Mouse (Mus musculus) liver, adult (tissue): ENCODE measurements around the gene Plk1.

ENCODE experiments used
- GATA4 ChIP-seq: IDR thresholded peaks from 2 replicates; pipeline ENCODE4 v1.6.1; 2014; ENCODE audit warnings: mild to moderate bottlenecking, low read length; ENCODE audit not compliant: insufficient replicate concordance

Plk1 gene

DNA sequence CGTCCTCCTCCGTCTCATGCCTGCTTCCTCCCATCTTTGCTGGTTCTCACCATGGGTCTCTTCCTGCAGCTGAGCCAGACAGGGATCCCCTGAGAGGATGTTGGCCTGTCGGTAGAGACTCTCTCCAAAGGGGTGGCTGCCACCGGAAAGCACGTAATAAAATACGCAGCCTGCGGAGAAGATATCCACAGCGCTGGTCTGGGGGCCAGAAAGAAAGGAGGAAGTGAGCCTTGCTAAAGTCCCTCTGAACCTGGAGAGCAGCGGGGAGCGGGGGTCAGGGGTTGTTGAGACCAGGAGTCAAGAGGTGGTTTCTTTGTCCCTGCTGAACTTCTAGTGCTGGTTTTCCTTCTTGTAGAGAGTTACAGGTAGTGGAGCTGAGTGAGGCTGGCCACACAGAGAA, 12.4 kb downstream of the Plk1 start:
- no peak for TF ChIP-seq GATA4

DNA sequence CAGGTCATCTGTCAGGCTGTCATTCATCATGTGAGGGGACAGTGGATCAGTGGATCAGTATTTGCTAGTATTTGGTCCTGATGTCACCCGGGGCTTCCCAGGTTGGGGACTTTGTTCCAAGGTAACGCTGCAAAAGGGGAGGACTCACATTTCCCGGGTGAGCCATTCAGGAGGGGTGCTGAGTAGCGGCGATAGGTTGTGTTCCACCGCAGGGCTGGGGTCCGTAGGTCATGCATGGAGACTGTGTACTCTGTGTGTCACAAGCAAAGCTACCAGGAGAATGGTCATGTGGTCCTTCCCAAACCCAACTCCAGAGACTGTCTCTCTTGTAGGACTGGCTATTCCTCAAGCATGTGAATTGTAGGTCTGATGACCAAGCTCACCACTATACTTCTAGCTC, 21.5 kb downstream of the Plk1 start:
- TF ChIP-seq GATA4, result no peak

DNA sequence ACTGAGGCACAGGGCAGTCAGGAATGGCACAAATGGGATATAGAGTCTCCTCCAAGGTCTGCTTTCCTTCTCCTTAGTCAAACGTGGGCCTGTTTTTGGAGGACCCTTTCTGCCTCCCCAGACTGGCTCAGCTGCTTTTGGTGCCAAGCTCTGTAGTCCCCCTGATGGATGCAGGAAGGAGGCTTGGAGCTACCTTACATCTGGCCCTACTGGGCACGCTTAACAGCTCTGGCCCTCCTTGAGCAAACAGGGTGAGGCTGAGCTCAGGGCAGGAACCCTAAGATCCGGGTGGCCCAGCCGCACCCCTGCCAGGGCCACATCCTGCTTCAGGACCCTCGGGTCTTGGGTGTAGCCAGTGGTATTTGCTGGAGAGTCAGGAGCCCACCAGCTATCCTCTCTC, 25.3 kb downstream of the Plk1 start:
- TF ChIP-seq GATA4, result no peak

DNA sequence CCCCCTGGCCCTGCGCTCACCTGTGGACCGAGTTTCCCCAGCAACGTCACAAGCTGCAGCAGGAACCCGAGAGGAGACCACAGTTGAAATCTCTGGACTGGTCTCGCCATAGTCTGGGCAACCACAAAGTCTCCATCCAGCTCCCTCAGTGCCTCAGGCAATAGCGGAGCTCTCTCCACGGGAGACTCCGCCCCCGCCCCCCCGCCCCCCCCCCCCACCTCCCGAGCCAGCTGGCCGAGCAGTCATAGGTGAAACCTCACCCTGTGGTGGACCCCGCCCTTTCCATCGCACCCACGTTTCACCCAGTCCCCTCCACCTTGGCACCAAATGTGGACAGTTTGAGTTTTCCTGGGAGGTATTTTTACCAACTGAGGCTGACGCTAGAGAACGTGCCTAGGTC, 26.8 kb downstream of the Plk1 start, which contains the start of gene Ern2:
TSS of gene Ern2 (minus strand) at position 165 of the 400 bp plus-strand sequence.
- TF ChIP-seq GATA4, result no peak

DNA sequence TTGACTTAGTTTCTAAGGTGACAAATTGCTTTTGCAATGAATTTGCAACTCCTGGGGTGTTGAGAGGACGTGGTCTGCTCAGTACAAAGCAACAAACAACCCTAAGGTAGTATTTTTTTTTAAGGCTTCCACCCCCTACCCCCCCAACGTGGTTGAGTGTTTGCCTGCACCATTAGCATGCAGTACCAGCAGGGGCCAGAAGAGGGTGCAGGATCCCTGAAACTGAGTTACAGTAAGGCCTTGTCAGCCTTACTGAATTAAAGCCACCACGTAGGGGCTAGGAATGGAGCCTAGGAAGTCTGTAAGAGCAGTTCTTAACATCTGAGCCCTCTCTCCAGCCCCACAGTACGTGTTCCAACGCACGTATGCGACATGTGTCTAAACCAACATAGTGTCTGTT, 30.2 kb downstream of the Plk1 start:
- no peak for TF ChIP-seq GATA4

DNA sequence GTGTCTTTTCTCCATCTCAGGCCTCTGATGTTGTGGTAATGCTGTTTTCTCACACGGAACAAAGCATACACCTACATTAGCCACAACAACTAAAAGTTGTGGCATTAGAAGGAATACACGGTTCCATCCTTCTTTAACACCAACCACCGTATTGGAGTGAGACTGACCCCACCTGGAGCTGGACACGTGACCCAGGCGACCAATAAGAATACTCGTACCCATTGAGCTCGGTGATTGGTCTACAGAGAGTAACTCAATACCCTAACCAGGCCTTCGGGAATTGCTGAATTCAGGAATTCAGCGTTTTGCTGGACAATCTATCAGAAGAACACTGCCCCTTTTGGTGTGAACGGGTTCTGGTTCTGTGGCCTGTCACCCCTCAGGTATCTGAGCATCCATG, 31.9 kb downstream of the Plk1 start:
- no peak for TF ChIP-seq GATA4

DNA sequence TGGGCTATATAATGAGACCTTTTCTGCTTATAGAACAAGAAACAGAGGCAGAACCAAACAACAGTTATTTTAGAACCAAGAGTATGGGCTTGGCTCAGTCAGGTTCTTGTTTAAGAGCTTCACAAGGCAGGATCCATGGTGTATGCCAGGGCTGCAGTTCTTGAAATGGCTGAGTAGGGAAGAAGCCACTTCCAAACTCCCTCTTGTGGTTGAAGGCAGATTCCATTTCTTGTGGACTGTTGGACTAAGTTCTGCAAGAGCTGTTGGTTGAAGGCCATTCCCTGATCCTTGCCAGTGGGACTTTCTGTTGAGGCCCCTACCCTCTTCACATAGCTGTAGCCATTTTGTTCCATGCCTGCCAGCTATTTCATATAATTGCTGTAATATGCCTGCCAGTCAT, 34.7 kb downstream of the Plk1 start:
- no peak for TF ChIP-seq GATA4

DNA sequence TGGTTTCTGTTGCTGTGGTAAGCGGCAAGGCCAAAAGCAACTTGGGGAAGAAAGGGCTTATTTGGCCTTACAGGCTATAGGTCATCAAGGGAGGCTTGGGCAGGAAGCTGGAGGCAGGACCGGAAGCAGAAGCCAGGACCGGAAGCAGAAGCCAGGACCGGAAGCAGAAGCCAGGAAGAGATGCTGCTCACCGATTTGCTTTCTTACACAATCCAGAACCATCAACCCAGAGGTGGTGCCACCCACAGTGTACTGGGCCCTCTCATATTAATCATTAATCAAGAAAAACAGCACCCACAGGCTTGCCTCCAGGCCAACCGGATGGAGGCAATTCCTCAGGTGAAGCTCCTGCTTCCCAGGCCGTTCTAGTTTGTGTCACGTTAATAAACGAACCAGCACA, 37.5 kb downstream of the Plk1 start:
- TF ChIP-seq GATA4, result no peak

DNA sequence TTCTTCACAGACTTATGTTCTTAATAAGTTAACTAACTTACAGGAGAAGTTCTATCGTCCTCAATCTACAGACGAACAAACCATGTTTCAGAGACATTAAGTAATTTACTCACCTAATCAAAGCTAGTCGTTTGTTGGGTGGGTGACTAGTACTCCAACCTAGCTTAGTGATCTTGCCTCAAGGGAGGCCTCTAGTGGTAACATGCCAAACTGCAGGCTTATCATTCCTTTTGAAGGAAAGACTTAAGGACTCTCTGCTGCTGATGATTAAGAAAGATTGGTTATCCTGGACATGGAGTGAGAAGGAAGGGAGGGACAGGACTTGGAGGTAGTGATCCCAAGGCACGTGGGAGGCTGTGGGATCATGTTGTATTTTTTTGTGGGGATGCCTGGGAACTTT, 38.1 kb downstream of the Plk1 start:
- TF ChIP-seq GATA4, result no peak

DNA sequence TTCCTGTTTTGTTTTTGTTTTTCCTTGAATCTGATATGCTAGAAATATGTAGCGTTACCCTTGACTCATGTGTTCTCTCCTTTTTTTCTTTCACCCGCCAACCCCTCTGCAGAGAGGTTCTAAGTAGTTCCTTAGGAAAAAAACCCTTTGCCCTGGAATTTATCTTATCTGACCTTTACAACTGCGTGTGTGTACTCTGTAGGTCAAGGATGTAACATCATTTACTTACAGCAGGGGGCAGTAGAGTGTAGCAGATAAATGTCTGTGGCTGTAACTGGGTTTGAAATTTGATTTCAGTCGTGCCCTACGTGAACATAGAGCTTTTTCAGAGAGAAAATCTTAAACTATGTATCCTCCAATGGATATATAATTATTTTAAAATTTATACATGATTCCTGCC, 40.1 kb downstream of the Plk1 start:
- TF ChIP-seq GATA4, result peak; percentile 34; the same call in 1 of the 2 replicates

DNA sequence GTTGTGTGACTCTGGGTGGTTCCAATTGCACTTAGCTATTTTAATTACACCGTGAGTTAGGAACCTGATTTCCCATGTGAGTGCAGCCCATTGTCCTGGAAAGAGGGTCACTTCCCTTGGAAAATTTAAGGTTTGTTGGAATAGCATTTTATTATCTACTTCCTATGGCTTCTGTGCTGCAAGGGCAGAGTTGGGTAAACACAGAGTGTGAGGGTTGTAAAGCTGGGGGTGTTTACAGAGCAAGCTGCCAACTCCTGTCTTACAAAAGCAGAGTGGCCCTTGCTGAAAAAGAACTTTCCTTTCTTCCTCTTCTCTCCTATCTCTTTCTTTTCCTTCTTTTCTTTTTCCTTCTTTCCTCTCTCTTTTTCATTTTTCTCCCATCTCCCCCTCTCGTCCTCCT, 44.7 kb downstream of the Plk1 start:
- no peak for TF ChIP-seq GATA4

DNA sequence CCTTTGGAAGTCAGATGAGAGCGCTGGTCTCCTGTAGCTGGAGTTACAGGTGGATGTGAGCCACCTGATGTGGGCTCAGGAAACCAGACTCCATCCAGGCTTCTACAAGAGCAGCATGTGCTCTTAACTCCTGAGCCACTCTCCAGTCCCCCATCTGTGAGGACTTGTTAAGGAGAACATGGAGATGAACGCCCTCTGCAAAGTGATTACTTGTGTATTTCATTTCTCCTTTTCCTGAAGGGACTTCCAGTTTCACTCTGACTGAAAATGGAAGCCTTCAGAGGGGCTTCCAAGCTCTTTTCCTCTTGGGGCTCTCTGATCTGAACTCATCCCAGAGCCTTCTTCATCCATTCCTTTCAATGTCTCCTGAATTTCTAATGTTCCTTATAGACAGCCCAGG, 46.9 kb downstream of the Plk1 start:
- TF ChIP-seq GATA4, result no peak

DNA sequence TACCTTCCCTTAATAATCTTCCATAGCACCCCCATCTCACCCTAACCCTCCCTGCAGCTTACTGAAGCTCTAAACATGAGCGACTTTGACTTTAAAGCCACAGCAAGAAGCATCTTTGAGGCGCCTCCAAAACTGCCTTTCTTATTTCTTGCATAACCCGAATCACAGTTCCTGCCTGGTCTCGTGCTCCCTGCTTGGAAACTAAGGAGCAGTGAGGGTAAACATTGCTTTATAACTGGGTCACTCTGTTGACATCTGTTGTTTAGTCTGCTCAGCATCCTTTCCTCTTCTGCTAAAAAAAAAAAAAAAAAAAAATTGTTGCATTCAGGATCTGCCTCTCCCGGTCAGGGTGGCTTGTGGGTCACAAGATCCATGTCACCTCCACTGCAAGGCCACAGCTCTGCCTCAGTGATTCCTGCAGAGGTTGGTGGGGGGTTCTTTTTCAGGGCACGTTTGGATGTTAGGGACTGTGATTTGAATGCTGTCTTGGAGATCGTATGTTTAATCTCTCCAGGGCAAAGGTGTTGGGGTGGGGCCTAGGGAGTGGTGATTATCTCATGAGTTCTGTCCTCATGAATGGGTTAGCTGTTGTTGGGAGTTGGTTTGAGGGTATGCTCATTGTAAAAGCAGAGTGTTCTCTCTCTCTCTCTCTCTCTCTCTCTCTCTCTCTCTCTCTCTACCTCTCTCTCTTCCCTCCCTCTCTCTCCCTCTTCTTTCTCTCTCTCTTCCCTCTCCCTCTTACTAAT, 49.2 kb downstream of the Plk1 start:
- no peak for TF ChIP-seq GATA4

DNA sequence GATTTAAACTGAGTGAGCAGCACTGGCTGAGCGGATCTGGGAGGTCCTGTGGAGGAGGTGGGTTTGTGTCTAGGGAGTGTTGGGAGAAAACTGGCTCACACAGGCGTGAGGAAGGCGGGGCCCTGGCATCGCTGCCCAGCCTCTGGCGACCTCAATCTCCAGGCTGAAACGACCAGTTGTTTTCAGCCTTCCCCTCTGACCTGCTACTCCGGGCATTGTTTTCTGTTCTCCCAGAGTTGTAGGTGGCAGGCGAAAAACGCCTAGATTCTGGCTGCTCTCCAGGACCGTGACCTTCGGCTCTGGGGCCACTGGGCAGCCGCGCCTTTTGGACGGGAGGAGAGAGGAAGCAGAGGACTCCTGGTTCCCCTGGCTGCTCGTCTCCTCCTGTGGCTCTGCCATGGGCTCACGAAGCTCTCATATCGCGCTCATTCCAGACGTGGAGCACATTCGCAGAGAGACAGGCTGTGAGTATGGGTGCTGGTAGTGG, 60.1 kb downstream of the Plk1 start, which contains the start of gene Chp2:
TSS of gene Chp2 (plus strand) at position 182 of the 487 bp plus-strand sequence.
- TF ChIP-seq GATA4, result no peak; the same call in 1 of the 2 replicates
